Mouse (Mus musculus): ENCODE data around the gene Mgat3.
A peak's percentile ranks its signal among the peaks of the same experiment; 100 is the strongest.

Gene Mgat3

DNA sequence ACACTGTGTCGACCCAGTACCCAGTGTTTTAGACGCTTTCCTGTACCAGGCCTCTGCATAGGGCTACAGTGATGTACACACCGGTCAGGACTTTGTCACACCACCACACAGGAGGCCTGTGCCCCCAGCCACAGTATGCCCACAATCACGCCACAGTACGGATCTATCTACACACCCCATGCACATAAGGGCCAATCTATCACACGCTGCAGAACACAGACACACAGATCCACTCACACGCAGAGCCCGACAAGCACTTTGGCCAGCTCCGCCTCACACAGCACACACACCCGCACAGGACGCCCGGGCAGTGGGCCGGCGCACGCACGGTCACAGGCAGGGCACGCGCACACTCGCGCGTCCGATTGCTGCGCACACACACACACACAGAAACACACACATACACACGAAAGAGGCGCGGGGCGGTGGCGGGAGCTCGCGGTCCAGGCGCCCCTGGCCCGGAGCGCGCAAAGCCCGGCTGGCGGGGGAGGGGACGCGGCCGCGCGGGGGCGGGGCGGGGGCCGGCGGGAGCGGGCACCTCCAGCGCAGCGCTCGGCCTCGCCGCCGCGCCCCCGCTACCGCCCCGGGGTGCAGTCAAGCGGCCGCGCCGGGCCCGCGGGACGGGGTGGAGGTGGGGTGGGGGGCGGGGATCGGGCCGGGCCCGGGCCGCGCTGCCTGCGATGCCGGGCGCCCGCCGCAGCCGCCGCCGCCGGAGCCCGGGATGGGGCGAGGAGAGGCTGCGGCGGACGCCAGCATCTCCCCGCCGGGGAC lies at the start of gene Mgat3:
Mgat3 (plus strand) TSS at position 721 of the 771 bp plus-strand sequence.
- DNase-seq (ENCODE audit: low spot score), result no peak

DNA sequence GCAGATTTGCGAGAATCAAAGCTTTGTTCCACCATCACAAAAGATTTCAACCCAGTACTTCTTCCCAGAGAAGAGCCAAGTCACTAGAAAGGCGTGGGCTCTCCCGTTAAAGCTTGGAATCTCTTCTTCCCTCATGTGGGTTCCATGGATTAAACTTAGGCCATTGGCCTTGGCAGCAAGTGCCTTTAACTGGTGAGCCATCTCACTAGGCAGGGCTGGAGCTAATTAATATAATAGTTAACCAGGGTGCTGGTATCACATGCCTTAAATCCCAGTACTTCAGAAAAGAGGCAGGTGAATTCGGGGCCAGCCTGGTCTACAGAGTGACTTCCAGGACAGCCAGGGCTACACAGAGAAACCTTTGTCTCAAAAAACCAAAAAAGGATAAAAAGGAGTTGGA lies 48.9 kb upstream of the Mgat3 start:
- DNase-seq (ENCODE audit: low spot score), result no peak

DNA sequence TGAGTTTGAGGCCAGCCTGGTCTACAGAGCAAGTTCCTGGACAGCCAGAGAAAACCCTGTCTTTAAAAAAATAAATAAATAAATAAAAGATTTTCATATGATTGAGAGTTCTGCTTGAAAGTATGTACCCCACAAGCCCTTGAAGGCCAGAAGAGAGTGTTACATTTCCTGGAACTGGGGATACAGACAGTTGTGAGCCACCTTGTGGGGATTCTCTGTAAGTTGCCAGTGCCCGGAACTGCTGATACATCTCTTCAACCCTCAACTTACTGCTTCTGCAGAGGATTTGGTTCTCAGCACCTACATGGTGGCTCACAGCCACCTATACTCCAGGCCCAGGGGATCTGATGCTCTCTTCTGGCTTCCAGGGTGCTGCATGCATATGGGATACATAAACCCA lies 46.3 kb upstream of the Mgat3 start:
- no peak for DNase-seq (ENCODE audit: low spot score)

DNA sequence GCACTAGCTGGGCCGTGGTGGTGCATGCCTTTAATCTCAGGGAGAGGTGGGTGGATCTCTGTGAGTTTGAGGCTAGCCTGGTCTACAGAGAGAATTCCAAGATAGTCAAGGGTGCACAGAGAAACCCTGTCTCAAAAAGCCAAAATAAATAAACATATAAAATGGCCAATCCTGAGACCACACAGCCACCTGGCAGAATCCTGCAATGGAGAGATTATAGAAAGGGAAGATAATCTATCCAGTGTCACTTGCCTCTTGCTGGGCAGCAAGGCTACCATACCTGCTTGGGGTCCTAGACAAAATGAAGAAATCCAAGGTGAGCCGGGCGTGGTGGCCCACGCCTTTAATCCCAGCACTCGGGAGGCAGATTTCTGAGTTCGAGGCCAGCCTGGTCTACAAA lies 43.5 kb upstream of the Mgat3 start:
- DNase-seq (ENCODE audit: low spot score), result no peak

DNA sequence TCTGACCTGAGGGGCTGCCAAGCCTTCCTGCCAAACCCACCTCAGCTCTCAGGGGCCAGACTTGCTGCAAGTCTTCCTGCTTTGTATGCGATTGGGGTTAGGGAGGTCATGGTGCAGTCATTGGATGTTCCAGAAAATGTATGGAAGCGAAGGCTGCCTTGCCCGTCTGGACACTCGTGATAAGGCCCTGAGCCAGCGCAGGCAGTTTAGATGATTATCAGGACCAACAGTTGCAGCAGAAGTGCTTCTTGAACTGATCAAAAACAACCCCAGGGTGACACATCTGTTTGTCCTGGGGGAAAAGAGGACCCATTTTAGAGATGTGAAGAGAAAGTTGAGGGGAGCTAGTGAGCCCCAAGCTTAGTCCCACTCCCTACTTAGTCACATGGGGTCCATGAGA lies 42.8 kb upstream of the Mgat3 start:
- DNase-seq (ENCODE audit: low spot score), result peak; percentile 86

DNA sequence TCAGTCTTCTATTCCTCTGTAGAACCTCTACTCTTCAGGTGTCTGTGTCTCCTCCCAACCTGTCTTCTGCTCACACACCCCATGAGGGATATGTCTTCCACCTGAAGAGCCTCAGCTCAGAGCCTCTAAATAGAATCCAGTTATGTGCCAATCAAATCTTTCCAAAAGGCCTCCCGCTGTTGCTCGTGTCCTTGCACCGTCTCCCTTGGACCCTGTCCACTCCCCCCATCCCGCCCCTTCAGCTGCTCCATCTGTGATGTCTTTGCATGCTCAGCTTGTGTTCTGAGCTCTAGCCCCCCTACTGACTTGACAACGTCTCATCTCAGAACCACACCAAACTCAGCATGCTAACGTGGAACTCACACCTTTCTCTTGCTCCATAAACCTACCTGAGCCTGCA lies 42.1 kb upstream of the Mgat3 start:
- no peak for DNase-seq (ENCODE audit: low spot score)

DNA sequence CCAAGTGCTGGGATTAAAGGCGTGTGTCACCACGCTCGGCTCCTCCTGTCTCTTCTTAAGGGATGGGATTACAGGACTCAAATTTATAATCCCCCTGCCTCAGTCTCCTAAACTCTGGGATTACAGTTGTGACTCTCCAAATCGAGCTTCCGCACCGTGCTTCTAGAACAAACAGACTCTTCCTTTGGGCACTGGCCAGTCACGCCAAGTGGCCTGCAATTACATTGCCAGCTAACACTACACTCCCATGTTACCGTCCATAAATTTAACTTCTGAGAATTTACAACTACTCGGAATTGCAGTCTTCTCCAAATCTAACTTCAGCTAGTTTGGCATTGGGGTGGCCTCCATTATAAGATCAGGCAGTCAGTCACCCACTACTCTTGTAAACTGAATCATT lies 41.1 kb upstream of the Mgat3 start:
- peak; percentile 31 for DNase-seq (ENCODE audit: low spot score)

DNA sequence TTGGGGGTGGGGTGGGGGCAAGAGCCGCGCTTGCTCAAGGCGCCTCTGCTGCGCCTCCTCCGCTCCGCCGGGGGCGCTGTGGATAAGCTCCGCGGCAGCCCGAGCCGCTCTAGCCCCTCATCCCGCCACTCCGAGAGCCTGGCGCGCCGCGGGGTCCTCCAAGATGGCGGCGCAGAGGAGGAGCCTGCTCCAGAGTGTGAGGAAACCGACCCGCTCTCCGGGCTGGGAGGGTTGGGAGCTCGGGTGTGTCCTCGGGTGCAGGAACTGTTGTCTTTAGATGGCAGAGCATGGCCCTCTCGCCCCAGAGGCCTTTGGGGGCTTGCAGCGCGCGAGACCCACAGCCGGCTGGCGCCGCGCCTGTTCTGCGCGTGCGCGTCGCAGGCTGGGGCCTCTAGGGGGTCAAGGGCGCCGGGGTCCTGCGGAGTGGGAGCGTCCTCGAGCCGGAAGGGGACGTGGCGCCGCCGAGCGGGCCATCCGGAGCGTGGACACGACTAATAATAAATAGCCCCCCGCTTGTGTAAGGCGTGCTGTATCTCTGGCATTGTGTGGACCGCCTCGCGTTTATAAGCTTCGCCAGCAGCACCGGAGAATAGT lies 40.4 kb upstream of the Mgat3 start, which contains the start of gene Tab1:
Tab1 (plus strand) TSS at position 135 of the 594 bp plus-strand sequence.
- DNase-seq (ENCODE audit: low spot score), result peak; percentile 87

DNA sequence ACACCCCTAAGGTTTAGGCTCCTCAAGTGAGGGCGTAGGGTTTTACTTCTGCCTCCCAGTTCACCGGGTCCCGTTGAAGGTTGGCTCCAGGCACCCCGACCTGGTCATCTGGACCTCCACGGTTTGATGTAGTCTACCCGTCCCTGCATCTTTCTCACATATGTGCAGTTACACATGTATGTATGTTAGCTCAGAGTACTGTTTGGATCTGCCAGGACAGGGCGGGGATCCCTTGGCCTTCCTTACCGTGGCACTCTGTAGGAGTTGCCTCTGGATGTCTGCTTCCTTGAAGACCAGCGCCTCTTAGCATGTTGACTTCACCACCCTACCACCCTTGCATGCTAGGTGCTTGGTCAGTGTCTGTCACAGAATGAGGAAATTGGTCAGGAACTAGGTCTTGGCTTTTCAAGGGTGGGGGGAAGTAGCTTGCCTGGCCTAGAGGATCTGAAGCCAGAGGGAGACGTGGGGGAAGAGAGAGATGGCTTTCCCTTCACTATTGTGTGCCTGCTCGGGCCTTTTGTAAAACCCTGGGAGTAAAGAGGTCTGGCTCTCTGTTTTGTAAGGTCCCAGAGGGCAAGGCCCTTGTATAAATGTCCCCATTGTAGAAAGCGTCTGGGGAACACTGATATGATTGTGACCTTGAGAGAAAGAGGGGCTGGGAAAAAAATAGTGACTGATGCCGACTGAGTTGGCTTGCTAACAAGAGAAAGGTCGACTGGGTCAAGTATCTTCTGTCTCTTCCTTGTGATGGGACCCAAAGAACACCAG lies 39.7 kb upstream of the Mgat3 start:
- DNase-seq (ENCODE audit: low spot score), result peak; percentile 59

DNA sequence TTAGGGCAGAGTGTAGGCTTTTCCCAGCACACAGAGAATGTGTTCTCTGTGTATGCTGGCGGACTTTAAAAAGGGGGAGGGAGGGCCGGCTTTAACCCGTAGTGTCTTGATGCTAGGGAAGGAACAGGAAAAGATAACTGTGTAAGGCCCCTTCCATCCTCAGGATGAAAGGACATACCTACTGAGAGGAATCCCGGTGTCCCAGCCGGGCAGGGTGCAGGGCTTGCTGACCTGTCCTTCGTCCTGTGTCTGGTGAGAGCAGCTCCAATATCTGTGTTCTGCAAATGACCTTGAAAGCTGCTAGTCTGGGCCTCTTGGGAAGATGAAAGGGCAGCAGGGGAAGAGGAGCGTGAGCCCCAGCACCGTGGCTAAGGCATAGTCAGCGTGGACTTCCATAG lies 39.1 kb upstream of the Mgat3 start:
- no peak for DNase-seq (ENCODE audit: low spot score)

DNA sequence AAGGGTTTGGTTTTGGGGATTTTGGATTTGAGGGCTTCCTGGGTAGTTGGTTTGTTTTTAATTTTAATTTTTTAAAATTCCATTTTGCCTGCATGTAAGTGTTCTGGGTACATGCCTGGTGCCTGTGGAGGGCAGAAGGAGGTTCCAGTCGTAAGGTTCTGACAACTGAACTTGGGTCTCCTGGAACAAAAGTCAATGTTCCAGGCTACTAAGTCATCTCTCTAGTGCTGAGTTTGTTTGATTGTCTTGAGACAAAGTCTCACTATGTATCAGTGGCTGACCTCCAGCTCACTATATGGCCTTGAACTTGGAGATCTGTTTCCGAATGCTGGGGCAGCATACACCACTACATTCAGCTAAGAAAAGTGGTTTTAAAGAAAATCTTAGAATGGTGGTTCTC lies 38.0 kb upstream of the Mgat3 start:
- DNase-seq (ENCODE audit: low spot score), result no peak

DNA sequence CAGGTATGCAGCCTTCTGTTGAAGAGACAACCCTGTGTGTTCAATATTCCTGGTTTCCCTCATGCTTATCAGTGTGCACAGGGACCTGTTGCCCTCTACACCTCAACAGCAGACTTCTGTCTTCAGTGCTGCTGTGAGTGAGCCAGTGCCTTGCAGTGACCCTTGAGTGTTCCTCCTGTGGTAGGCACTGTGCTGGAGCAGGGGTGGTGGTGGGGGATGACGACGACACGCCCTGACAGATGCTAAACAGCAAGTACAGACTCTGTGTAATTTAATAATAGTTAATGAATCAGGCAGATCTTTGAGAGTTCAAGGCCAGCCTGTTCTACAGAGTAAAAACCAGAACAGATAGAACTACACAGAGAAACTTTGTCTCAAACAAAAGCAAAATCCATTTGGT lies 36.9 kb upstream of the Mgat3 start:
- no peak for DNase-seq (ENCODE audit: low spot score)

DNA sequence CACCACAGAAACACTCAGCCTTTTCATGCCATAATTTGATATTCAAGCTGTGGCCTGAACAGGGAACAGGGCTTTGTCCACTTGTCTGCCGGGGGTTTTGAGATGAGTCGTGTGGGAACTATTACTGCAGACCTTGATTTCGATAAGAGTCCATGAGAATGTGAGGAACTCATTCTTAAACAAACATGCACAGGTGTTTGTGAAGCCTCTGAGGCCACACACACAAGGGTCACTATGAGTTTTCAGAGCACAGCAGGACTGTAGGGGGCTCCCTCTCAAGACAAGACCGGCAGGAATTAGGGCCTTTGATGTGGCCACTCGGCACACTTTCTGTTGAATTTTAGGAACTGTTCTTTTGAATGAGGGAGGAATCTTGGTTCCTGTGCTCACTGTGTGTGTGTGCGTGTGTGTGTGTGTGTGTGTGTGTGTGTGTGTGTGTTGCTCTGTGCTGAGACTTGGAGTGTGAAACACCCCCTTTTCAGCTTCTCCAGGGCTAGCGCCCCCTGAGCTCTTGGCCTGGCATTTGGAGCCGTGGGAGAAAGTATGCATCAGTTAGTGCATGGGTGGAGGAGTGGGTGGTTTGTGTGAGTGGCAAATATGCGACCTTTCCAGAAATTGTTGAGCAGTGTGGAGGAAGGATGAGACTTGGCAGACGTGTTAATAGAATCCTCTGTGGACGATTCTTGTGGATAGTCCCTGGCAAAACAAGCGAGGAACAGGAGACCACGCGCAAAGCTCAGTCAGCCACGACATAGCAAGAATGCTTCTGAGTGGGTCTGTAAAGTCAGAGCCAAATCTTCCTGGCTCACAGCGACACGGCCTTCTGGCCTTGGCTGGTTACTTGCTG lies 35.4 kb upstream of the Mgat3 start:
- no peak for DNase-seq (ENCODE audit: low spot score)

DNA sequence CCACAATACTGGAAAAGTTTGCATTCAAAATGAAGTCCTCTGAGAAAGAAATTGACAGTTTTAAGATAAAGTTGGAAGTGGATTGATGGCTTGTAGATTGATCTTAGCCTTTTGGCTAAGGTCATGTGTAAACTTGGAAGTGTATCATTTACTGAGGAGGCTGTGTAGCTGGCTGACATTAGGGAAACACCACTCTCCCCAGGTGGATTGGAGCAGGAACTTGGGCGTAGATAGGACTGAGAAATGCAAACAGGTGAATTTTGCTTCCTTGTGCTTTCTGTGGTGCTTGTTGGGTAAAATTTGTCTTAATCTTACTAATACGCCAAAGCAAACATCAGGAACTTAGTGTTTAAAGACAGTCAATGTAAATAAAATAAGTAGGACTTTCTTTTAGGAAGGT lies 33.2 kb upstream of the Mgat3 start:
- DNase-seq (ENCODE audit: low spot score), result no peak

DNA sequence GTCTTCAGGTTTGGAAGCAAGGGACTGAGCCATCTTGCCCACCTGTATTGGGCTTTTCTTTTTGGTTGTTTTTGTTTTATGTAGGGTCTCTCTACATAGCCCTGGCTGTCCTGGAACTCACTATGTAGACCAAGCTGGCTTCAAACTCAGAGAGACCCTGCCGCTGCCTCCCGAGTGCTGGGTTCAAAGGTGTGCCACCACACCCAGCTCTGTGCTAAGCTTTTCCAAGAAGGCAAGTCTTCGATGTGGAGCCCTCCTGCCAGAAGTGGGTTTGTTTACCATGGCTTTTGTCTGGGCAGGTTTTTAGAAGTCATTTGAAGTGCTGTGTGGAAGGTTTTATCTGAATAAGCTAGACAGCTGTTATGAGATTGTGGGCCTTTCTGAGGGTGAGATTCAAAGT lies 32.6 kb upstream of the Mgat3 start:
- no peak for DNase-seq (ENCODE audit: low spot score)

DNA sequence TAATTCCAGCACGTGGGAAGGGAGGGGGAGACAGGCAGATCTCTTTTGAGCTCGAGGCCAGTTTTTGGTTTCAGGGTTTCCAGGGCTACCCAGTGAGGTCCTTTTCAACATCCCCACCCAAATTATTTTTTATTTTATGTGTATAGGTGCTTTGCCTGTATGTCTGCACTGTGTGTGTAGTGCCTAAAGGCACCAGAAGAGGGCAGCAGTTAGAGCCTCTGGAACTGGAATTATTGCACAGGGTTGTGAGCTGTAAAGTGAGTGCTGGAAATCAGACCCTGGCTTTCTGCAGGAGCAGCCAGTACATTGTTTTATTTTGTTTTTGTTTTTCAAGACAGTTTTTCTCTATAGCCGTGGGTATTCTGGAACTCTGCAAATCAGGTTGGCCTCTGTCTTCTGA lies 31.4 kb upstream of the Mgat3 start:
- no peak for DNase-seq (ENCODE audit: low spot score)

DNA sequence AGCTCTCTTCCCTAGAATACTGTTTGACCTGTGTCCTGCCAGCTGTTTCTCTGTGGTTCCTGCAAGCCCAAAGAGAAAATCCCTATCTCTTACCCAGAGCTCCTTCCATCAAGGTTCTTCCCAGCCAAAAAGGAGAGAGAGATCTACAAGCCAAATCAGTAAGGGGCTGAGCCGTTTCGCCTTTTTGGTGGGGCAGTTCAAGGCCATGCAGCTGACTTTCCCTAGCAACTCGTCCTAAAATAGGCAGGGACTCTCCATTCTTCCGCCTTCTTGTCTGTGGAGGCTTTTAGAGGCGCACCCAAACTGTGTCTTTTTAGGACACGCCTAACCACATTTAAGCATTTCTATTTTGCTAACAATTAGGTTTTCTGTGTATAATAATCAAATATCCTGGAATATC lies 29.8 kb upstream of the Mgat3 start:
- DNase-seq (ENCODE audit: low spot score), result no peak

DNA sequence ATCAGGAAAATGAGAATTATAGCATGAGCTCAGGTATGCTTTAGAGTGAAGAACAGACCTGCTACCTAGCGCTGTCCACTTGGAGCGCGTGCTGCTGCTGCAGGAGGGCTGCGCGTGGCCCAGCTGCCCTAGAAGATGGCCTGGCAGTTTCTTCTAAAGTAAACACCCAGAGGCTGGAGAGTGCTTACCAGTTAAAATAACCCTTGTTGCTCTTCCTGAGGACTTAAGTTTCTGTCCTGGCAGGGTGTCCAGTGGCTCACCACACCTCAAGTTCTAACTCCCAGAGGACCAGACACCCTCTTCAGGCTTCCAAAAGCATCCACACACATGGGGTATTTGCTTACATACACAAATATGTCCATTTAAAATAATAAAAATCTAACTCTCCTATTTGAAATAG lies 28.1 kb upstream of the Mgat3 start:
- no peak for DNase-seq (ENCODE audit: low spot score)

DNA sequence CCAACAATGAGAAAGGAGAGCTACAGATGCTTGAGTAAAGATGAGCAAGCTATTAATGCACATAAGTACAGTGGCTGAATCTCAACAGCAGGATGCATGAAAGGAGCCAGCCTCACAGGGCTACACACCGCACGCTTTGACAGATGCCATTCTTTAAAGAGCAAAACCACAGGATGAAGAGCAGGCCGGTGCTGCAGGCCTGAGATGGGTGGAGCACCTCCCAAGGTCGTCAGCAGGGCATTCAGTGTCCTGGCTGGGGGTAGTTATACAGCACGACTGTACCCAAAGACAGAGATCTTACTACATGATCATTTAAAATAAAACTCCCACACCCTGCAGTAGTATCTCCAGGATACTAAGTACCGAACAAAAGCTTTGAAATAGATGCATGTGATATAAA lies 27.4 kb upstream of the Mgat3 start:
- no peak for DNase-seq (ENCODE audit: low spot score)

DNA sequence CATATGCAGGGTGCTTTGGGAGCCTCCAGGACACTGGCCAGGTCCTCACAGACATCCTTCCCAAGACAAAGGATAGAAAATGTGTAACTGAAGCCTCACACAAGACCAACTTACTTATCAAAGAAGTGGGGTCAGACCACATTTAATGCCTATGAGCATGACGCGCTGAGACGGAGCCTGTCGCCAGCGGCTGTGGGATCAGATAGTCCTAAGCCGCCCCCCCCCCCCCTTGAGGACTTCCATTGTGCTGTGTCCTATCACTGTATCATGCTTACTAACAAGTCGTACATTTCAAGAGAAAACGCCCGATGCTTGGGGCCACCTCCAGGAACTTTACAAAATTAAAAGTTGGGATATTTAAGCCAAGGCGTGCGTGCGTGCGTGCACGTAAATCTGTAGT lies 26.4 kb upstream of the Mgat3 start:
- DNase-seq (ENCODE audit: low spot score), result no peak

DNA sequence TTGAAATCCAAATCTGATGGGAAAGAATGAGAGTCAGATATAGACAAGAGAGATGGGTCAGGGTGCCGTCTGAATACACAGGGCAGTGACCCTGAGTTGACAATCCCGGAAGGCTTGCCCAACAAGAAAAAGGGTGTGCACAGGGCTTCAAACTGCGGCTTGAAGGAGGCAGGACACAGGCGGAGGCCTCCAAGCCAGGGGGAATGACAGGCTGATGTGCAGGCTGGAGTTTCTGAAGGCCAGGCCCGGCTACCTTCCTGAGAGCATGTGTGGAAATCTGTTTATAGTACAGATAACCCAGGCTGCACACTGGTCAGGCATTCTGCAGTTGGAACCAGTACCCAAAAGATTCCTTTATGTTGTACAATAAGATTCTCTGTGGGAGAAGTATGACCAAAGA lies 26.0 kb upstream of the Mgat3 start:
- no peak for DNase-seq (ENCODE audit: low spot score)

DNA sequence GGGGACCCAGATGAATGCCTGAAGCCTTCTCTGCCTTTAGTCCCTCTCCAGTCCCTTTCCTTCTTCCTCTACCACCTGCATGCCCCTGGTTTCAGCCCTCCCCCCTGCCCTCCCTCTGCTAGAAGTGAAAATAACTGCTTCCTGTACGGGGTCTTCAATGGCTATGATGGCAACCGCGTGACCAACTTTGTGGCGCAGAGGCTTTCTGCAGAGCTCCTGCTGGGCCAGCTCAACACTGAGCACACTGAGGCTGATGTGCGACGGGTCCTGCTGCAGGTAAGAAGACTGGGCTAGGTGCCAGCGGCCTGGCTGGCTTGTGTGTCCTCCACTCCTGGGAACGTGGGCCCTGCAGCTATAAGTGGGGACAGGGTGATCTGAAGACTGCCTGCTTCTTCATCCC lies 25.0 kb upstream of the Mgat3 start:
- no peak for DNase-seq (ENCODE audit: low spot score)

All from c-Kit-positive CD71-positive TER-119-positive erythroid progenitor cells, embryonic 14.5 days (primary cell).